Mouse (Mus musculus) midbrain, embryonic 10.5 days (tissue): ENCODE data around the gene Mob3a. TPM values are rescaled to one million over a fixed set of nuclear protein-coding genes. Genes with fewer than 3 reads are reported as not detected.
A peak's percentile ranks its signal among the peaks of the same experiment; 100 is the strongest.

ENCODE experiments used
- DNase-seq: peaks from one replicate; pipeline ENCODE4 v3.0.0-alpha.2; 2017; ENCODE audit warnings: low spot score
- H3K27ac ChIP-seq: fragments of 300-500 bp; sonication (generic); replicated peaks from 2 replicates; pipeline ENCODE4 v1.5.1; 2016; ENCODE audit warnings: mild to moderate bottlenecking
- H3K27me3 ChIP-seq: fragments of 300-500 bp; sonication (generic); 2 replicates; pipeline ENCODE4 v1.6.1; 2016; ENCODE audit warnings: low read depth, mild to moderate bottlenecking; ENCODE audit not compliant: poor library complexity, severe bottlenecking
- H3K36me3 ChIP-seq: fragments of 300-500 bp; sonication (generic); 2 replicates; pipeline ENCODE4 v1.6.1; 2016; ENCODE audit warnings: mild to moderate bottlenecking, moderate library complexity
- H3K4me1 ChIP-seq: fragments of 300-500 bp; sonication (generic); 2 replicates; pipeline ENCODE4 v1.6.1; 2016
- H3K4me3 ChIP-seq: fragments of 300-500 bp; sonication (generic); 2 replicates; pipeline ENCODE4 v1.5.1; 2016; ENCODE audit warnings: mild to moderate bottlenecking, moderate library complexity
- H3K9me3 ChIP-seq: fragments of 300-500 bp; sonication (generic); replicated peaks from 2 replicates; pipeline ENCODE4 v1.6.1; 2016; ENCODE audit warnings: mild to moderate bottlenecking
- WGBS: fragments of 180-500 bp; shearing (Covaris S2); methylation state at CpG from one replicate; pipeline ENCODE4 v1.1.7; 2016; 5-methylcytosine and 5-hydroxymethylcytosine counted together
- polyA plus RNA-seq: library from polyadenylated mRNA; unstranded; fragments of >200 nt; fragmentation: Nextera tagmentation; extraction: Ambion mirVana; gene quantifications from 2 replicates; pipeline ENCODE4 v1.2.1, GENCODE M21; 2016

Mob3a gene
- polyA plus RNA-seq, 1 experiment from 2014 or later, result 69.9 TPM

DNA sequence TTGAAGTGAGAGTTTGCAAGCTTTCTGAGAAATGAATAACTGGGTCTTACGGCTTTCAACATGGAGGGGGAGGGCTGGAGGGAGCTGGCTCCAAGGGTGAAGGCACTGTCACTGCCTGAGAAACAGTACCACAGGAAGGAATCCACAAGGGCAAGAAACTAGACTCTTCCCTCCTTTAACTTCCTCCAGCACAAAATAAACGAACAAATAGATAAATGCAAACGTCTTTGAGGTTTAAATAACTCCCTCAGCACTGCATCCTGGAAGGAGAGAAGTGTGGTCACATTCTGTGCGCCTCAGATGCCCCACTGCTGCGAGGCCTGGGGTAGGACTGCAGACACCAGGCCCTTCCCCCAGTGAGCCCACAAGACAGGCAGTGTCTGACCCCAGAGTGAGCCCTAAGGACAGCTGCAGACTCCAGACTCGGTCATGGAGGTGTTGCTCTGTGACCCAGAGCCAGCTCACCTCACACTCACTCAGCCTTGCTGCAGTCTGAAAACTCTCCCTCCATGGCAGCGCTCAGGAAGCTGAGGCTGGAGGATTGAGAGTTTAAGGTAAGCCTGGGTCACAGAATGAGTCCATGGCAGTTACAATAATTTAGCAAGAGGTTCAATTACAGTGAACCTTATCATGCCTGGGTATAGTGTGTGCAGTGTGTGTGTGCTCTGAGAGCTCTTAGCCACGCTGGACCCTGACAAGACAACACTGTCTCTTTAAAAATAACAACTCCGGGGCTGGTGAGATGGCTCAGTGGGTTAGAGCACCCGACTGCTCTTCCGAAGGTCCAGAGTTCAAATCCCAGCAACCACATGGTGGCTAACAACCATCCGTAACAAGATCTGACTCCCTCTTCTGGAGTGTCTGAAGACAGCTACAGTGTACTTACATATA, 5.0 kb downstream of the Mob3a start:
- peaks cover 29% of the 10 kb centered on the region for H3K4me1 ChIP-seq
- H3K36me3 ChIP-seq, result peaks cover 22% of the 10 kb centered on the region
- no peak overlapping the region; the same call in 1 of the 2 replicates for H3K4me3 ChIP-seq
- 83% methylated on average over 12 of the region's 12 CpGs for WGBS
- H3K27me3 ChIP-seq, result no peaks in the 10 kb centered on the region
- no peak for DNase-seq
- no peaks in the 10 kb centered on the region for H3K9me3 ChIP-seq
- 0 out of 2 replicates have a peak overlapping the region, but pooled peaks have one; percentile 9 for H3K27ac ChIP-seq

DNA sequence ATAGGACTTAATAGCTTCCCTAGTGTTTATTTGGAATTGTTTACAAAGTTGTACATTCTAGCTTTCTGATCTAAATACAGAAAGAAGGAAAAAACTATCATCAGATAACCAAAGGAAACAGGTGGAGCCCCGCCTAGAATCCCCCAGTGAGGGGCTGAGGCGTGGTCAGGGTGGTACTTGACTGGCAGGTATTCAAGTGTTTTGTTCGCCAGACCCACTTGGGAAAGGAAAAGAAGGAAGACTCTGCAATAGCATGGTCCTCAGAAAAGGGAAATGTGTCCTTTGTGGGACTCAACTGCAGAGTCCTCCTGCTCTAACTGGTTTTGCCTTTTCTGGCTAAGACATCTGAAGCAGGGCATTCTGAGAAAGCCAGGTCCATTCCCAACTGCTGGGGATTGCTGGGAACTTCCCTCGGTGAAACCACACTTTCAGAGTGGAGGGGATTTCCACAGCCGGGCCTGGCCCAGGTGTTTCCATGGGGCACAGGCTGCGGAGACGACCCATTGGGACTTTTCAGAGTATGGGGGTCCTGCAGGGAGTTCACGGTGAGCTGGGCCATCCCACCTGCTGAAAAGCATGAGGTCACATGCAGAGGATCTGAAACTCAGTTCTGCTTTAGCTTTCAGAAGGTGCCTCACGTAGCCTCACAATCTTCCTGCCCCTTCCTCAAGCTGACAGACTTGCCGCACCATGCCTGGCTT, 5.8 kb downstream of the Mob3a start:
- Histone ChIP-seq H3K9me3 (no peaks in the 10 kb centered on the region), H3K27me3 (no peaks in the 10 kb centered on the region), H3K4me3 (no peak overlapping the region; the same call in 1 of the 2 replicates), H3K36me3 (peaks cover 29% of the 10 kb centered on the region), H3K27ac (0 out of 2 replicates have a peak overlapping the region, but pooled peaks have one; percentile 9), H3K4me1 (peaks cover 21% of the 10 kb centered on the region)
- no peak for DNase-seq
- WGBS, result 80% methylated on average over 10 of the region's 10 CpGs

DNA sequence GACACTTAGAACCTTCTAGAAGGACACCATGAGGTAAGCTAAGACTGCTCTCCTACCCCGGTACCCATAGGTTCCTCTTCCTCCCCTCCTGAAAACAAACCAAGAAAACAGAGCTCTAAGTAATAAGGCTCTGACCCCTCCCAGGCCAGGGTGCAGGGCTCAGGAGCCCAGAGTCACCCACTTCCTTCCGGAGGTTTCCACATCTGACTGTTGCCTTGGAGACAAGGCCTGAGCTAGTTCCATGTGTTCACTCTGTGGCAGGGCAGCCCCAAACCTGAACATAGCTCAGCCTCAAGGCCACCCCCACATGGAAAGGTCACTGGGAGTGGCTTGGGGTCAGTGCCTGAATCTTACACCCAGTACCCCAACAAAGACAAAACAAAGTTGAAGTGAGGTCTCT, 6.6 kb downstream of the Mob3a start:
- Histone ChIP-seq H3K9me3 (no peaks in the 10 kb centered on the region), H3K27me3 (no peaks in the 10 kb centered on the region), H3K4me1 (peaks cover 13% of the 10 kb centered on the region), H3K36me3 (peaks cover 37% of the 10 kb centered on the region), H3K27ac (no peak overlapping the region), H3K4me3 (no peak overlapping the region)
- 88% methylated on average over 2 of the region's 2 CpGs for WGBS
- DNase-seq, result no peak

DNA sequence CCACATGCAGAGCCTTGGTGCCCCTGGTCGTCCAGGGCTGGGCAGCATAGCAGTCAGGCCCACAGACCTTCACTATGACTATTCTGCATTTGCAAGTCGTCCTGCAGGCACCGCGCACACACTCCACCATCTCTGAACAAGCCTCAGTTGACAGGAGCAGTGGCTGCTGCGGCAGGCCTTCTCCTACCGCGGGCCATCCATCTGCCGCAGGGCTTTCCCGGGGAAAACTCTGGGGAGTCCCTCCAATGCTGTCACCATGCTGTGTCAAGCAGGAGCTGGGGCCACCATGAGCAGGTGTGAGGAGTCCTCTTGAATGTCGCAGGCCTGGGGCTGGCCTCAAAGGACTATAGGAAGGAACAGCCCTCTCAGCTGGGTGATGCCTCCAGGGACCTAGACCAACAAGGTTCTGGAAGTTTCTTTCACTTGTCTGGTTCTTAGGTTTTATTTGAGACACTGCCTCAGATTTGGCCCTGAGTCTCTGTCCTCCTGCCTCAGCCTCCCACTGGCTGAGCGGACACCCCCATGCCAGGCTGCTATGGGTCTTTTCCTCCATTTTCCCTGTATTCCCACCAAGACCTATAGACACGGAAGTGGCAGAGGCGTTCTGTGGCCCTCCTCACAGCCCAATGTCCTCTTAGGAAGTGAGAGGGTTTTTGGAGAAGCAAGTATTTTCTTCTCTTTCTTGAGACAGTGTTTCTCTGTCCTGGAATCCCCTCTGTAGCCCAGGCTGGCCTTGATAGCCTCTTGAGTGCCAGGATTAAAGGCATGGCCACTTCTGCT, 7.4 kb downstream of the Mob3a start:
- Histone ChIP-seq H3K36me3 (peaks cover 45% of the 10 kb centered on the region), H3K27me3 (no peaks in the 10 kb centered on the region), H3K4me1 (peaks cover 9% of the 10 kb centered on the region; the same call in 1 of the 2 replicates), H3K9me3 (no peaks in the 10 kb centered on the region), H3K27ac (no peak overlapping the region), H3K4me3 (peak overlapping the region; percentile 20; the same call in 1 of the 2 replicates)
- no peak for DNase-seq
- 87% methylated on average over 13 of the region's 13 CpGs for WGBS

DNA sequence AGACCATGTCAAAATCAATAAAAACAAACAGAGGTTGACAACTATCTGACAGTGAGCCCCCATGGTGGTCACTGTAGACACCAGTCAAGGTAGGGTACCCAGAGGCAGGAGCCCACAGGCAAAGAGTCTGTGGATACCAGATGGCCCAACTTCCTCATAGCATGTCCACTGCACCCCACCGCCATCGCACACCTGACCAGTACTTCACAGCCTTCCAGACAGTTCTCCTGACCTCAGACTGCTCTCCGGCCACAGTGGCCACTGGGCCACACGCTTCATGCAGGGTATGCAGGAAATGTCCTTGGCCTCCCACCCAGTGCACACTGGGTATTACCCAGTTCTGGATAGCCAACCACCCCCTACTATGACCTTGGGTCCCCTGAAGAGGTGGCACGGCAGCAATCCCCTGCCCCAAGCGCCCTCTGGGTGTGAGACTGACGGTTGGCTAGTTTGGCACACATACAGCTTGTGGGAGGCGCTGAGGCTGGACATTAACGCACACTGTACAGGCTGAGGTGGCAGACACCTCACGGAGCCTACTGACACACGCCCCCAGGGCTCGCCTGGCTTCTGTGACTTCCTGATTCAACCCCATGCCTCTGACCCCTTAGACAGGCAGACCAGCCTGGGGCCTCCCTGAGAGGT, 8.3 kb downstream of the Mob3a start:
- no peak for DNase-seq
- Histone ChIP-seq H3K9me3 (no peaks in the 10 kb centered on the region), H3K27me3 (no peaks in the 10 kb centered on the region), H3K27ac (no peak overlapping the region), H3K4me1 (peaks cover 6% of the 10 kb centered on the region; the same call in 1 of the 2 replicates), H3K36me3 (peaks cover 49% of the 10 kb centered on the region), H3K4me3 (0 out of 2 replicates have a peak overlapping the region, but pooled peaks have one; percentile 20)
- 94% methylated on average over 12 of the region's 12 CpGs for WGBS

DNA sequence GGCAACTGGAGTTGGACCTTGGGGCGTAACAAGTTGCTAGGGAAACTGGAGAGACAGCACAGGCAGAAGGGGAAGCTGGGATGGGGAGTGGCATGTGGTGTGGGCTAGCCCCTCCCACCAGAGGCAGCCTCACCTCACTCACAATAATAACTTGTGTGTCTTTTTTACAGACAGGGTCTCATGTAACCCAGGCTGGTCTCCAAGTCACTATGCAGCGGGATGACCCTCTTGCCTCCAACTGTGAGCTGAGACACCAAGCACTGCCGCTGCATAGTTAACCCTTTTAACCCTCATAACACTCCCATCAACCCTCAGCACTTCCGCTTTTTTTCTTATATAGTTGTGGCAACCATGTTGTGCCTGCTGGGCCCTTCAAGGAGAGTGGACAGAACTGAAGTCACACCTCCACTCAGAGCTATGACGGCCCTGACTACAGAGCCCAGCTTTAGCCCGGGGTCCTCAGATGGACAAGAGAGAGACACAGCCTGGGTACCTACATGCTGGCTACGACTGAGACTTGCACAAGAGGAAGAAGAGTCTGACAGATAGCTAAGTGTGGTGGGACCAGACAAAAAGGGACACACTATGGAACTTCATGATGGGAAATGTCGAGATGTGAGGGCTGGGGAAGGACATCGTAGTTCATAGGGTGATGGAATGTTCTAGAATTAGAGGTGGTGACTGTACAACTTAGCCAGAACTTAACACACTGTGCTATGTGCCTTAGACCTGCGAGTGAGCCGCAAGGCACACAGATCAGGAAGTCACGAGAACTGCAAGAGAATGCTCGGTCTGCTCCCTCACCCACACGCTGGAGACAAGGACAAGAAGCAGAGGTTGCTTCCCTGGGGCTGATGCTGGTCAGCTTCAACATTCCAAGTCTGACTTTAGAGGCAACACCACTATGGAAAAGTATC, 9.3 kb downstream of the Mob3a start:
- Histone ChIP-seq H3K27ac (no peak overlapping the region), H3K4me1 (peaks cover 6% of the 10 kb centered on the region; the same call in 1 of the 2 replicates), H3K9me3 (no peaks in the 10 kb centered on the region), H3K36me3 (peaks cover 56% of the 10 kb centered on the region), H3K27me3 (no peaks in the 10 kb centered on the region), H3K4me3 (no peak overlapping the region)
- WGBS, result 88% methylated on average over 14 of the region's 14 CpGs
- DNase-seq, result no peak

DNA sequence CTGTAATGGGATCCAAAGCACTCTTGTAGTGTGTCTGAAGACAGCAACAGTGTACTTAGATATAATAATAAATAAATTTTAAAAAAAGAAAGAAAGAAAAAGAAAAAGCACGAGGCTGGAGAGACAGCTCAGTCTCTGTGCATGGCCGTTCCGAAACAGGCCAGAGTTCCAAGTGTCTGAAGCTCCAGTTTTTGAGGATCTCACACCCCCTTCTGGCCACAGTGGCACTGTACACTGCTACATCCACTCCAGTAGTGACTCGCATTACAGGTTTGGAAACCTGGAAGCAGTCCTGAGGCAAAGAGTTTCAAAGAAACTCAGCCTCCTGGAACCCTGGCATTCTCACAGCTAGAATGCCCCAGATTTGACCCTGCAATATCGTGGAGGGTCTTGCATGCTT, 13.9 kb downstream of the Mob3a start:
- peak; percentile 57 for DNase-seq
- Histone ChIP-seq H3K4me1 (no peaks in the 10 kb centered on the region), H3K36me3 (peaks cover 83% of the 10 kb centered on the region), H3K27me3 (no peaks in the 10 kb centered on the region), H3K27ac (no peak overlapping the region), H3K9me3 (no peaks in the 10 kb centered on the region), H3K4me3 (no peak overlapping the region)
- 55% methylated on average over 5 of the region's 5 CpGs for WGBS

DNA sequence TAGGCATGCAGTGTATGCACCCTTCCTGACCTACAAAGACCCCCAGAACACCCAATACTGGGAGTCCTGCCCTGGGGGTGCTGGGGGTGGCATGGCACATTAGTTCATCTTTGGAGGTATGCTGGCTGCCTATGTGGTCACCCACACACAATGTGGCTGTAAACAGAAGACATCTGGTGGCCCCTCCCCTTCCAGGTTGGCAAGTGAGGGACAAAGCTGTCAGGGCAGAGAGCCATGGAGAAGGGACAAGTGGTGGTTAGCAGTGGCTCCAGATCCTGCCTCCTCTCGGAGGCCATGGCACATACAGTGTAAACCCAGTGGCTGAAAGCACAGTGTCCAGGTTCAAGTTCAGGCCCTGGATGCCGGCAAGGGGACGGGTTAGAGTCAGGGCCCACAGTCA, 15.2 kb downstream of the Mob3a start:
- DNase-seq, result no peak
- no peak overlapping the region for H3K4me3 ChIP-seq
- 89% methylated on average over 3 of the region's 3 CpGs for WGBS
- peaks cover 82% of the 10 kb centered on the region for H3K36me3 ChIP-seq
- no peaks in the 10 kb centered on the region for H3K27me3 ChIP-seq
- no peaks in the 10 kb centered on the region for H3K9me3 ChIP-seq
- no peak overlapping the region for H3K27ac ChIP-seq
- H3K4me1 ChIP-seq, result no peaks in the 10 kb centered on the region

DNA sequence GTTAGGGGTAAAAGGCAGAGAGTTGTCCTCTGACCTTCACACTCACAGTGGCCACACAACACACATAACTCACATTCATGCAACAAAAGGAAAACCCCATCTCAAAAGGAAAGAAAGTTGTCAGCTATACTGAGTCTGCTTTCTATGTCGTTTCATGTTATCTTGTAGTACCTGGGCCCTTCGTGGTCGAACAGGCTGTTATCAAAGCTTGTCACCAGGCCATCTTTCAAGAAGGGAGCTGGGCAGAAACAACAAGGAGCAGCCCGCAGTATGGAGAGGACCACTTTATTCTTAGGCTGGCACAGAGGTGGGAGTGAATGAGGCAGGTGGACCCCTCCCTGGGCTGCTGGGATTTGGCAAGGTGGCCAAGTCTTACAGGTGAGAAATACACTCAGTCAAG, 16.8 kb downstream of the Mob3a start:
- peaks cover 4% of the 10 kb centered on the region; the same call in 1 of the 2 replicates for H3K4me1 ChIP-seq
- H3K4me3 ChIP-seq, result no peak overlapping the region
- H3K27me3 ChIP-seq, result no peaks in the 10 kb centered on the region
- WGBS, result 90% methylated on average over 4 of the region's 4 CpGs
- H3K9me3 ChIP-seq, result no peaks in the 10 kb centered on the region
- DNase-seq, result no peak
- H3K27ac ChIP-seq, result 0 out of 2 replicates have a peak overlapping the region, but pooled peaks have one; percentile 1
- peaks cover 67% of the 10 kb centered on the region for H3K36me3 ChIP-seq

DNA sequence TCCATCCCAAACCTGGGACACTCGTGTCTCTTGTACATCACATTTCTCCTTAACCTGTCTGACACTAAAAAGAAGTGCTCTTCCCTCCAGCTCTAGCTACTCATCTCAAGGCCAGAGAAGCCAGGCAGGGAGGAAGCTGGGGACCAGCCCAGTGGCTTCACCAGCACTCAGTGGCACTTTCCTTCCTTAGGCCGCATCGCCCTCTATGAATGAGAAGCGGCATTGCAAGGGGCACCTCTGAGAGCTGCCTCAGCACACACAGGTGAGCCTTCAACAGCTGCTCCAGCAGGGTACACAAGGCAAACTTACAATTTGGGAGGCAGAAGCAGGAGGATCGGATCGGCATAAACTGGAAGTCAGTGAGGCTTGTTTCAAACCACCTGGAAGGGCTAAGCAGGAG, 17.6 kb downstream of the Mob3a start:
- Histone ChIP-seq H3K9me3 (no peaks in the 10 kb centered on the region), H3K27me3 (no peaks in the 10 kb centered on the region), H3K27ac (no peak overlapping the region), H3K36me3 (peaks cover 59% of the 10 kb centered on the region), H3K4me1 (peaks cover 12% of the 10 kb centered on the region), H3K4me3 (no peak overlapping the region)
- 50% methylated on average over 6 of the region's 6 CpGs for WGBS
- peak; percentile 40 for DNase-seq

DNA sequence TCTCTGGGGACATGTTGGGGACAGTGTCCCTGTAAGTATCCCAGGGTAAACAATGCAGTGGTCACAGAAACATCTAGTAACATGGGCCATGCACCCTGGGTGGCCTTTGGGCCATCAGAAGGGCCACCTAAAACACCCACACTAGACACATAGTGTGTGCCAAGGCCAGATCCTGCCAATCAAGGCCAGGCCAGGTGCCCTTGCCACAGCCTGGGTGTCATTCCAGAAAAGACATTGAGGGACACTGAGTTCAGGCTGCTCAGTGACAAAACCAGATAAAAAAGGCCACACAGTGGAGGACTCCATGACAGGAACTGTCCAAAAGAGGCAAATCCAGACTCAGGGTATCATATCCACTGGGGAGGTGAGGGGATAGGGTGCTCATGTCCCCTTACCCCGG, 18.1 kb downstream of the Mob3a start:
- Histone ChIP-seq H3K27ac (no peak overlapping the region), H3K4me1 (peaks cover 17% of the 10 kb centered on the region), H3K4me3 (no peak overlapping the region), H3K9me3 (no peaks in the 10 kb centered on the region), H3K27me3 (no peaks in the 10 kb centered on the region), H3K36me3 (peaks cover 56% of the 10 kb centered on the region)
- 97% methylated on average over 1 of the region's 1 CpGs for WGBS
- DNase-seq, result no peak
